Mouse (Mus musculus) small intestine, adult 2 months (tissue): ENCODE measurements around the gene Gucy1a1. TPM values are rescaled to one million over a fixed set of nuclear protein-coding genes. Genes with fewer than 3 reads are reported as not detected.

Source experiments
- H3K27ac ChIP-seq: fragments of 200-500 bp; 2 replicates; pipeline ENCODE4 v1.5.1; 2012; ENCODE audit warnings: low read depth, low read length, control low read depth, inconsistent platforms; ENCODE audit not compliant: insufficient read depth
- H3K27me3 ChIP-seq: fragments of 200-500 bp; 2 replicates; pipeline ENCODE4 v1.6.1; 2012; ENCODE audit warnings: mild to moderate bottlenecking, moderate library complexity, low read length, inconsistent platforms; ENCODE audit not compliant: control insufficient read depth, insufficient read depth
- H3K36me3 ChIP-seq: fragments of 200-500 bp; 2 replicates; pipeline ENCODE4 v1.6.1; 2012; ENCODE audit warnings: mild to moderate bottlenecking, low read length, control low read depth, inconsistent platforms; ENCODE audit not compliant: control insufficient read depth, insufficient read depth
- H3K4me1 ChIP-seq: fragments of 200-500 bp; 2 replicates; pipeline ENCODE4 v1.6.1; 2012; ENCODE audit warnings: low read length, inconsistent platforms, mixed read lengths; ENCODE audit not compliant: control insufficient read depth, insufficient read depth, insufficient read length
- H3K4me3 ChIP-seq: fragments of 200-500 bp; 2 replicates; pipeline ENCODE4 v1.5.1; 2012; ENCODE audit warnings: low read depth, mild to moderate bottlenecking, control low read depth, inconsistent platforms, low read length, moderate library complexity
- CTCF ChIP-seq: fragments of 200-500 bp; IDR thresholded peaks from 2 replicates; pipeline ENCODE4 v1.5.1; 2012; ENCODE audit warnings: low read depth, mild to moderate bottlenecking, control low read depth, inconsistent platforms, low read length, moderate library complexity, mixed read lengths; ENCODE audit not compliant: insufficient replicate concordance, insufficient read length; ENCODE audit errors: extremely low read depth
- POLR2A ChIP-seq: fragments of 200-500 bp; IDR thresholded peaks from 2 replicates; pipeline ENCODE4 v1.6.1; 2012; ENCODE audit warnings: low read depth, mild to moderate bottlenecking, control low read depth, inconsistent platforms, low read length, moderate library complexity
- WGBS: fragments of 180-500 bp; shearing (Covaris S2); methylation state at CpG from one replicate; pipeline ENCODE4 v1.1.7; 2018; 5-methylcytosine and 5-hydroxymethylcytosine counted together
- polyA plus RNA-seq: library from polyadenylated mRNA; depleted of rRNA; stranded (reverse); fragments of >200 nt; gene quantifications from 2 replicates; pipeline ENCODE4 v1.2.3, GENCODE M21; 2012; rRNA removed

The Gucy1a1 gene
- 2.0 and 3.6 TPM in 2 replicates for polyA plus RNA-seq

- peak within 1 kb of the TSS; percentile 87 for H3K27ac ChIP-seq
- peak within 1 kb of the TSS; percentile 78 for H3K4me3 ChIP-seq
- H3K36me3 ChIP-seq: no peaks in the 10 kb centered on the region
- H3K4me1 ChIP-seq: no peaks in the 10 kb centered on the region; the same call in 1 of the 2 replicates
- TF ChIP-seq POLR2A (no peak), CTCF (no peak)
- H3K27me3 ChIP-seq: no peaks in the 10 kb centered on the region
- 4% methylated on average over 36 of the region's 36 CpGs for WGBS
Measured at GRCm38 (mm10) chr3:82145126-82145901, at the start of gene Gucy1a1. Gene Gucy1a1 (minus strand): TSS chr3:82145789.

- Histone ChIP-seq H3K4me1 (no peaks in the 10 kb centered on the region), H3K4me3 (no peak overlapping the region), H3K27ac (no peak overlapping the region), H3K36me3 (no peaks in the 10 kb centered on the region), H3K27me3 (no peaks in the 10 kb centered on the region)
- WGBS: 44% methylated on average over 1 of the region's 1 CpGs
- TF ChIP-seq CTCF (no peak), POLR2A (no peak)
Measured at GRCm38 (mm10) chr3:82191559-82192245, 46.1 kb upstream of the Gucy1a1 start.

- no peak for TF ChIP-seq POLR2A
- TF ChIP-seq CTCF: no peak
- Histone ChIP-seq H3K4me1 (no peaks in the 10 kb centered on the region), H3K36me3 (no peaks in the 10 kb centered on the region), H3K4me3 (no peak overlapping the region), H3K27me3 (no peaks in the 10 kb centered on the region), H3K27ac (no peak overlapping the region)
- 74% methylated on average over 9 of the region's 9 CpGs for WGBS
Measured at GRCm38 (mm10) chr3:82185626-82186025, 40.0 kb upstream of the Gucy1a1 start.

GRCm38 (mm10) chr3:82181500-82181899, 35.9 kb upstream of the Gucy1a1 start:
- Histone ChIP-seq H3K4me1 (no peaks in the 10 kb centered on the region), H3K36me3 (no peaks in the 10 kb centered on the region), H3K27ac (no peak overlapping the region), H3K27me3 (no peaks in the 10 kb centered on the region), H3K4me3 (no peak overlapping the region)
- no peak for TF ChIP-seq POLR2A
- no peak for TF ChIP-seq CTCF

- Histone ChIP-seq H3K27ac (no peak overlapping the region), H3K4me1 (no peaks in the 10 kb centered on the region), H3K4me3 (no peak overlapping the region), H3K27me3 (no peaks in the 10 kb centered on the region), H3K36me3 (no peaks in the 10 kb centered on the region)
- 65% methylated on average over 3 of the region's 3 CpGs for WGBS
- TF ChIP-seq POLR2A (no peak), CTCF (no peak)
Measured at GRCm38 (mm10) chr3:82180253-82180652, 34.7 kb upstream of the Gucy1a1 start.

- 76% methylated on average over 1 of the region's 1 CpGs for WGBS
- H3K27me3 ChIP-seq: no peaks in the 10 kb centered on the region
- H3K36me3 ChIP-seq: no peaks in the 10 kb centered on the region
- H3K4me1 ChIP-seq: no peaks in the 10 kb centered on the region
- TF ChIP-seq POLR2A (no peak), CTCF (no peak)
- H3K4me3 ChIP-seq: no peak overlapping the region
- no peak overlapping the region for H3K27ac ChIP-seq
Measured at GRCm38 (mm10) chr3:82175501-82175900, 29.9 kb upstream of the Gucy1a1 start.

GRCm38 (mm10) chr3:82167064-82167463, 21.5 kb upstream of the Gucy1a1 start:
- Histone ChIP-seq H3K4me3 (no peak overlapping the region), H3K4me1 (no peaks in the 10 kb centered on the region), H3K27ac (no peak overlapping the region), H3K36me3 (no peaks in the 10 kb centered on the region), H3K27me3 (no peaks in the 10 kb centered on the region)
- no peak for TF ChIP-seq POLR2A
- TF ChIP-seq CTCF: no peak
- 66% methylated on average over 2 of the region's 2 CpGs for WGBS
